Mouse (Mus musculus): Measurements from ENCODE around the gene Pfkfb3.
"Not testable (repeated sequence)": the region's sequence is repeated elsewhere in the genome, so short reads cannot be mapped to it uniquely, and the experiment has no call there.

Pfkfb3 gene

DNA sequence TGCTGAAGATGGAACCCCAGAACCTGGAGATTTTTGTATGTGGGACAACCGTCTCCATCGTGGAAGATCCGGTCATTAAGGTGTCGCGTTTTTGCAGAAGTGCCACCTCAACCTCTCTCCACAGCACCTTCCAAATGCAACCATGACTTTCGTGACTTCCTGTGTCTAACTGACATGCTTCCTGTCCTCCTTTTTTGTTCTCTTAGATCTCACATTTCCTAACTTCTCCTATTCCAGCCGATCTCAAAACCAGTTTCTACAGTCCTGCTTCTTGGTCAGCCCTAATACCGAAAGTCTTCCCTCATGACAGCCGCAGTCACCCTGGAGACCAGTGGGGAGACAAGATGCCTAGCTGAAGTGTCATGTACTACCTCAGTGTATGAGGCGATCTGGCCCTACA is 5.4 kb downstream of the Pfkfb3 start:
- no peak for DNase-seq (ENCODE audit: low read depth)

DNA sequence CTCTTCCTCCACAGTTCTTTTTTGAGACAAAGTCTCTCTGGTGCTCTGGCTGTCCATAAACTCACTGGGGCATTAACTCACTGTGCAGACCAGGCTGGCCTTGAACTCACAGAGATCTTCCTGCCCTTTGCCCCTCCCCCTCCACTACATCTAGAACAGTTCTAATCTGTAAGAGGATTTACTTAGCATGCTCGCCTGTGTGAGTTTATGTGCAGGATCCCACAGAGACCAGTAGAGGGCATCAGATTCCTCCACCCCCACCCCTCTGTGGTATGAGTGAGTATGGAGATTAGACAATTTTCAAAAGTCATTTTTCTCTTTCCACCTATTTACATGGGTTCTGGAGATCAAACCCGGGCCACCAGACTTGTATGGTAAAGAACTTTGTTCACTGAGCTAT is 6.3 kb downstream of the Pfkfb3 start:
- DNase-seq (ENCODE audit: low read depth): peak; percentile 42

DNA sequence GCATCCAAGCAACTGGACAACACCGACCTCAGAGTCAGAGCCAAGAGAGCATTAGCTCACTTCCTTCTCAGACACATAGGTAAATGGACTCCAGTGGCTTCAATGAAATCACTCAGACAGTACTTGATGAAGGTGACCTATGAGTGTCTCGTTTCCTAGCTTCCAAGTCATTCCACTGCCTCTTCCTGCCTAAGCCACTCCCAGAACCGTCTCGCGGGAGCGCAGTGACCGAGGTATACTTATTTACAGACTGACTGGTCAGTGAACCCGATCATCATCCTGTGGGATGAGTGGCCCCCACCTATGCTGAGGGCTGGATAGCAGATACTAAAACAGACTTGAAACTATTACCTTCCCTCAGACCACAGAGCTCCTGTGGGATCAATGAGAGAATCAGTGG is 7.8 kb downstream of the Pfkfb3 start:
- DNase-seq (ENCODE audit: low read depth): no peak

DNA sequence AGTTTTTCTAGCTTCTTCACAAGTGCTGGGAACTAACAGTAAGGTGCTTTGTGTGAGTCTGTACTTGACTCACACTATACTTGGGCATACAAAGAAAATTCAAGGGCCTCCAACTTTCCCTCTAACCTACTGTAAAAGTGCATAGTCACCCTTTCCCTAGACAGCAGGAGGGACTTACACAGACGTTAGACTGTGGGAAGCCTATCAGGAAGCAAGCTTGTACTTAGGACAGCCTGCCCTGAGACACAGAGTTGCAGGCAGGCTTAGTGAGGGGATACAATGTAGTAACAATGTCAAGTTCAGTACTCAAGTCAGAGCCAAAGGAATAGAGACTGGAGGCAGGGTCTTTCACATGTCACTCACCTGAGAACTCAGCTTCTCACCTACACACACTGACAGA is 8.5 kb downstream of the Pfkfb3 start:
- DNase-seq (ENCODE audit: low read depth): no peak

DNA sequence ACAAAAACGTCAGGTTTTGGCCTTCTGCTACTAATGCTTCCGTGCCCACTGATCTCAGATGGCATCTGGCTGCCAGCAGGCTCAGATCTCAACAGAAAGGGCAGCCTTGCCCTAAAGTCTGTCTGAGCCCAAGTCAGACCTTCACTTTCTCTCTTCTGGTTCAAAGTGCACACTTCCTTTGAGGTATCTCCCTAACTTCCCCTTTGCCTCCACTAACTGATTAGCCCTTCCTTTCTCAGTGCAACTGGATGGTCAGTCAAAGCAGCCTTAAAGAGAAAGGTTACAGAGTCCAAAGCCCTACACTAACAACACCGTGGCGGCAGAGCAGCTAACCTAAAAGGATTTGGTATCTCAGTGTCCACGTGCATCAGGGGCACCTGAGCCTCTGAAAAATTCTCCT is 9.5 kb downstream of the Pfkfb3 start:
- DNase-seq (ENCODE audit: low read depth): no peak

DNA sequence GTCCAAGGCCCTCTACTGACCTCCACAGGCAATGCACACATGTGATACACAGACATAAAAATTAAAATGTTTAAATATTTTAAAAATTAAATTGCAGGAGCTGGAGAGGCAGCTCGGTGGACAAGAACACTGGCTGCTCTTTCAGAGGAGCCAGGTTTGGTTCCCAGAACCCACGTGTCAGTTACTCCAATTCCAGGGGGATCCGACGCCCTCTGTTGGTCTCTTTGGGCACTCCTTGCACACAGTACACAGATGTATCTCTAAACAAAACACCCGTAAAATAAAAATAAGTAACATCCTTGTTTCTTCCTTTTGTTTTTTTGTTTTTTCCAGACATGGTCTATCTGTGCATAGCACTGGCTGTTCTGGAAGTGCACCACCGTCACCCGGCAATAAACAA is 10.7 kb downstream of the Pfkfb3 start:
- no peak for DNase-seq (ENCODE audit: low read depth)

DNA sequence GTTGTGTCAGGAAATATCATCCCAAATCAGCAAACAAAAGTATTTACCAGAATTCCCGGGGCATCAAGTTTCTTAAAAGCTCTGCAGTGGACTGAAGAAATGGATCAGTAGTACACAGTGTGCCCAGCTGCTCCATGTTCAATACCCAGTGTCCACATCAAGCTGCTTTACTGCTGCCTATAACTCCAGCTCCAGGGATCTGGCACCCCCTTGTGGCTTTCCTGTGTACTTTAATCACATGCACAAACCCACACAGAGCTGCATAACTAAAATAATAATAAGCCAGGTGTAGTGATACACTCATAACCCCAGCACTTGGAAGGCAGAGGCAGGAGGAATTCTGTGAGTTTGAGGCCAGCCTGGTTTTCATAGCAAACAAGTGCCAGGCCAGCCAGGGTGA is 11.2 kb downstream of the Pfkfb3 start:
- DNase-seq (ENCODE audit: low read depth): peak; percentile 49

DNA sequence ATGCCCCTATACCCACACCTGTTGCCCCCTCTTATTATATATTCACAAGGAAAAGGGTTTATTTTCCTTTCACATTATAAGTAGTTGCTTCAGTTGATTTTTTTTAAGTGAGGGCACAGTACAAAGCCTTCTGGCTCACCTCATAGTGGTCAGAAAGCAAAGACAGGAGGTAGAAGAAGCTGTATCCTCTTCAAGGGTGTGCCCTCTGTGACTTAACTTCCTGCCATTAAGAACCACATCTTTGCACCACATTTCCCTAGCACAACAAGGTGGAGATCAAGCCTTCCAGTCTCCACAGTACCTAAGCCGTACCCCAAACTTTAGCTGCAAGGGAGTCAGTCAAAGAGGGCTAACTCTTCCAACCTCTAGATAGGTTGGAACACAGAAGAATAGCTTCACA is 11.8 kb downstream of the Pfkfb3 start:
- no peak for DNase-seq (ENCODE audit: low read depth)

DNA sequence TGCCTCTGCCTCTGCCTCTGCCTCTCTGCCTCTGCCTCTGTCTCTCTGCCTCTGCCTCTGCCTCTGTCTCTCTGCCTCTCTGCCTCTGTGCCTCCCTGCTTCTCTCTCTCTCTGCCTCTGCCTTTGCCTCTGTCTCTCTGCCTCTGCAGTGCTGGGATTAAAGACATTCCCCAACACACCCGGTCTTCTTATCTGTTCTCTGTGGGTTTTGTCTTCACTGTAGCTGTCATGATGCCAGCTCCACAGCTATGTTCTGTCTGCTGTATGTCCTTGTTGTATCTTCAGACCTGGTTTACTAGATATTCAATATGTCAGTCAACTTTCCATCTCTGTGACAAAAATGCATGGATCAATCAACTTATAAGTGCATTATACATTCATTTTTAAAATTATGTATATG is 12.3 kb downstream of the Pfkfb3 start:
- not testable (repeated sequence) for DNase-seq (ENCODE audit: low read depth)

DNA sequence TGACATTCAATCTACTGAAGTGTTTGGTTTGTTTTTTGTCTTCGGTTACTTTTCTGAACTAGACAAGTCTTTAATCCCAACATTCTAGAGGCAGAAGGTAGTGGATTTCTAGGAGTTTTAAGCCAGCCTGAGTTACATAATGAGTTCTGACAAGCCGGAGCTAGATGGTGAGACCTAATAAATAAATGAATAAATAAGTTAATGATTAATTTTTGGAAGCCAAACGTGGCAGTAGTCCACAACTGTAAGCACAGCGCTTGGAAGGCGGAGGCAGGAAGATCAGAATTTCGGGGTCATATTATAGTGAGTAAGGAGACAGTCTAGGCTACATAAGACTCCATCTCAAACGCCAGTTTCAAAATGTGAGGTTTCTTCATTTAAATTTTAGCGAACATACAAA is 17.9 kb downstream of the Pfkfb3 start:
- DNase-seq (ENCODE audit: low read depth): no peak

DNA sequence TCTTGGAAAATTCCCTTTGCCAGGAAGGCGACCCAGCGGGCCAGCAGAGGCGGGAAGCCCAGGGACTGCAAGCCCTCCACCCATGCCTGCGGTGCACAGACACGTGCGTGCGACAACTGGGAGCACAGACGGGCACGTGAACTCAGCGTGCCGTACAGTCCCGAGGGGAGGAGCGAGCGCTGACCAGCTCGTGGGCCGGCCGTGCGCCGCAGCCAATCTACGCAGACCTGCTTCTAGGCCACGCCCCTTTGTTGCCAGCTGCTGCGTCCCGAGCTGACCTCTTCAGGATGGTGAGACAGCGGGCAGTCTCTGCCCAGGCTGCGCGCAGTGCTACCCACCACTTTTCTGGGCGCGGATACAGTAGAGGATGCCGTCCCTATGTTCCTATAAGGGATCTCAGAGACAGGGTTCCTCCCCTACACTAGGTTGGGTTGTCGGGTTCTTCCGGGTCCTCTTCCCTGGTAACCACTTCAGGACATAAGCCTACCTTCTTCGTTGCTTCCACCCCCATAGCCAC is 18.4 kb downstream of the Pfkfb3 start:
- DNase-seq (ENCODE audit: low read depth): peak; percentile 75

DNA sequence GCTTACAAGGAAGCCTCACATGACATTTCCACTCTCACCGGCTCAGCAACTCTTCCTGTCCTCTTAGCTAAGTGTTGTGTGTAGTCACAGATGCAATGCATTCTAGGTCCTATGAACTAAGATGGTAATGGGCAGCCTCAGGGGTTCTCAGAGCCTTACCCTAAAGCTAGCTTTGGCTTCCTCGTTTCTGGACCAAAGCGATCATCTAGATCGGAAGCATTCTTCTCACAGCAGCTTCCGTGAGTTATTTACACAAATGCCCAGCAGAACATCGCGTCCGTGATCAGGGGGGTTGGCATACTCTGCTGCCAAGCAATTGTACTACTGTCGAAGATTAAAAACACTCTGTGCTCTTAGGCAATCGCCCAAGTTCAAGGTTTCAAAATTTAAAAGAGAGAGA is 19.1 kb downstream of the Pfkfb3 start:
- no peak for DNase-seq (ENCODE audit: low read depth)

DNA sequence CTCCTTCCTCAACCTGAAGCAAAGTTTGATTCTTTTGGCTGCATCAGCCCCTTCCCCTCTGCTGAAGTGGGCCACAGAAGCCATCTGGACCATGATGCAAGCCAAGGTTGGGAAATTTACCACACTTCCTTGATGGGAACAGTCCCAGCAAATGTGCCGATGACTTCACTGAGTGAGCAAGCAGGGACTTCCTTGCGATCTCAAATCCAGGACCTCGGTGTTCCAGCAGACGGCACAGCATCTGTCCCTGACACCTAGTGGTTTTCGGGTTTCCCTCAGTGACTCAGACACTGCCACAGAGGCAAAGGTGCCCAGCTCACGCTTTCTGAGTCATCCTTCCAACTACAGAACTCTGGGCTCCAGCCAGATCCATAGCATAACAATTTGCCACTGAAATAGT is 23.8 kb downstream of the Pfkfb3 start:
- no peak for DNase-seq (ENCODE audit: low read depth)

DNA sequence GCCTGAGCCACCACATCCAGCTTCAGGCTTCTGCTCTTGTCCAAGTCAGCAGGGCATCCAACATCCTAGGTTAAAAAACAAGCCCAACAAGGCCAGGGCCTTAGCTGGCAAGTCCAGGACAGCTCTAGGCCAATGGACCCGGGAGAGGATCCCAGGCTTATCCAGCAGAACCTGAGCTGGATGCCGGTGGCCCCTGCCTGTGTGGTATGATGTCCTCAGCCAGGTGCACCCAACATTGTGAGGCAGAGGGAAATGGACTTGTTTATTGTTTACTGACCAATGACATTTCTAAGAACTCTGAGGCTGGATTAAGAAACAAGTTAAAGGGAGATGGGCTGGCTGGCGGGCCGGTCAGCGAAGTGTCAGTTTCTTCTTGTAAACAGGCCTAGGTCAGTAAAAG is 27.8 kb downstream of the Pfkfb3 start:
- no peak for DNase-seq (ENCODE audit: low read depth)

DNA sequence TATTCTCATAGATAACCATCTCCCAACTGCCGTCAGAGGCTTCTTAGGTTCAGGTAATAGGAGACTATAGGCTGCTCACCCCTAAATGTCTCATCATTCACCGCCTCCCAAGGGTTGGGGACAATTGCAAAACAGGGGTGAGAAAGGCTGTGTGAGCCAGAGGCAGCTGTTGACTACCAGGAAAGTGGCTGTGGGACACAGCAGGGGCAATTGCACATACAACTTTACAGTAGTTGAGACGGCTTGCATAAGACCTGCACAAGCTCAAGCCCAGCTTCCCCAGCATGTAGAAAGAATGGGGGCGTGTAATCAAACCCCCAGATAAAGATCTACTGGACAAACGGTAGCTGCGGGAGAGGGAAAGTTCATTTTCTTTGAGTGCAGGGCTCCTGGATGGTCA is 29.1 kb downstream of the Pfkfb3 start:
- DNase-seq (ENCODE audit: low read depth): no peak

DNA sequence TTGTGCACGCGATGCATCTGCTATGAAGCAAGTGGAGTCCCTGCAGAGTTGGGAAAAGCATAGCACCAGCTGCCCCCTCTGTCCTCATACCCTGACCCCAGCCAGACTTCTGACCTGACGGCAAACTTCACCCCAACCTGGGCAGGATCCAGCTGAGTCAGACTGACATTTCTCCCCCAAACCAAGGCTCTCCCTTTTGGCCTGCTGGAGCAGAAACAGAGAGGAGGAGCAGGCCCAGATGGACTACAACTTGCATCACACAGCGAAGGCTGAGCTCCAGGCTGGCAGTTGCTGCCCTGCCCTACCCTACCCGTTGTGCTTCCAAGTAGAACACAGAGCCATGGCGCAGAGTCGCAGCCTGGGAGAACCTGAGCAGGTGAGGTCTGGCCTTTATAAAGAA is 32.1 kb downstream of the Pfkfb3 start:
- DNase-seq (ENCODE audit: low read depth): no peak

DNA sequence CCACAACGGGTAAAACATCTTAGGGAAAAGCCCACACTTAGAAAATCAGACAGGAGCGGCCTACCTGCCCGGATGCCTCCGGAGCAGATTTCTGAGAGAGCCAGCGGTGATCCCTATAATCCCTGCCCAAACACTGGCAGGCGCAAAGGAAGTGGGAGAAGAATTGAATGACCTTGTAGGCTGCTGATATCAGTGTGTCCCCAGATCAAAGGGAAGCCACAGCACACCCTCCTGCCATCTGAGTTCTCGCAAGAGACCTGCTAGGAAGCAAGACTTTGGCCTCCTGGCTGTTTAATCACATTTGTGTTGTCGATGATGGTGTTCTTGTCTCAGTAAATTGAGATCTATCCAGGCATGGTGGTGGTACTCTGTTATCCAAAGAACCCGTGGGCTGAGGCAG is 33.1 kb downstream of the Pfkfb3 start:
- no peak for DNase-seq (ENCODE audit: low read depth)

DNA sequence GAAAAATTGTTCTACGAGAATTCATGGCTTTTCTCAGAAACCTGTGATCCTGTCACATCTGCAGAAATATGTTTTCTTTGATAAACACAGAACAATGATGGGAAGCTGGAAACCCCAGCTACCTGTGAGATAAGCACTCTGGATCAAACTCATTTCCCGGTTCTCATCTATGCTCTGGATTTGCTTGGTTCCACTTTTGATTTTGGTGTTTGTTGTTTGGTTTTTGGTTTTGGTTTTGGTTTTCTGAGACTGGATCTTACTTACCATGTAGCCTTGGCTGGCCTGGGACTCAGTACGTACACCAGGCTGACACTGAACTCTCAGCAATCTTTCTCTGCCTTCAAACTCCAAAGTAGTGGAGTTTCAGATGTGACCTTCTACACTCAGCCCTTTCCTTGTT is 38.0 kb downstream of the Pfkfb3 start:
- no peak for DNase-seq (ENCODE audit: low read depth)

DNA sequence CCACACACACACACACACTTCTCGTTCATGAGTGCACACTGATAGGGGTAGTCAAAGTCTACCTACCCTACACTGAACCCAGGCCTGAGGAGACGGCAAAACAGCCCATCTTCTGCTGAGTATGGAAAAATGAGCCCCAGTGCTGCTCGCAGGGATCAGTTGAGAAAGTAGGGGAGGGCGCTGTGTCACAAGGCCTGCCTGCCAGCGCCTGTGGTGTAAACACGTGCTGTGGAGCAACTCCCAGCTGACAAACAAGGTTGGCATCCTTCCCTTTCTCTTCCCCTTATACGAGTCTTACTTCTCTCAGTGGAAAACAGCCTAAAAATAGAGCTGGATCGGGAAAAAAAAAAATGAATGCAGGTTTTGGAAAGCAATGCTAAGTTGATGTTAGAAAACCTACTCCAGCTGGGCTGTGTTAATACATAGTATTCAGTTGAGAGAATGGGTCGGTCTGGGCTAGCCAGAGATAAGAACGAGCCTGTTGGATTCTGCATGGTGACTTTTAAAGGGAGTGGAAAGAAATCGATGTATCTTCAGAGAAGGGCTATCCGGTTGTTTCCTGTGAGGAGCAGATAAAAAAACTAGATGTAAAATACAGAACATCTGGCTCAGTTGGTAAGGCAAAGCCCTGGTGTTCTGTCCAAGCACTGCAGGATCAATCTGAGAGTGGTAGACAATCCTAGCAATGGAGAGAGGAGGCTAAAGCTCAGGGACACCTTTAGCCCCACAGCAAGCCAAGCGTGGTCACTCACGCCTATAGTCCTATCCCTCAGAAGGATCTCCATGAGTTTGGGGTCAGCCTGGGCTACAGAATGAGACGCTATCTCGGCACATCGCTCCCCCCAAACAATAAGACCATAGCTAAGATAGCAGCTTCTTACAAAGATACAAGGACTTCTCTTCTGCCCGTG is 40.6 kb downstream of the Pfkfb3 start:
- no peak for DNase-seq (ENCODE audit: low read depth)

DNA sequence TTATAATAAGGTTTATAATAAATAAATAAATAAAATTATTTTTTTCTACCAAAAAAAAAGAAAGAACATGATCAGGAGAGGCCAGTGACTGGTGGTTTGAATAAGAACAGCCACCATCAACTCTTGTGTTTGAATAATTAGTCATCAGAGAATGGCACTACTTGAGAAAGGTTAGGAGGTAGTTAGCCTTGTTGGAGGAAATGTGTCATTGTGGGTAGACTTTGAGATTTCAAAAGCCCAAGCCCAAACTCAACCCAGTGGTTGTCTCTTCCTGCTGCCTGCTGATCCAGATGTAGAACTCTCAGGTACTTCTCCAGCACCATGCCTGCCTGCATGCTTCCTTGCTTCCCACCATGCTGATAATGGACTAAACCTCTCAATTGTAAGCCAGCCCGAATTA is 41.8 kb downstream of the Pfkfb3 start:
- DNase-seq (ENCODE audit: low read depth): no peak

DNA sequence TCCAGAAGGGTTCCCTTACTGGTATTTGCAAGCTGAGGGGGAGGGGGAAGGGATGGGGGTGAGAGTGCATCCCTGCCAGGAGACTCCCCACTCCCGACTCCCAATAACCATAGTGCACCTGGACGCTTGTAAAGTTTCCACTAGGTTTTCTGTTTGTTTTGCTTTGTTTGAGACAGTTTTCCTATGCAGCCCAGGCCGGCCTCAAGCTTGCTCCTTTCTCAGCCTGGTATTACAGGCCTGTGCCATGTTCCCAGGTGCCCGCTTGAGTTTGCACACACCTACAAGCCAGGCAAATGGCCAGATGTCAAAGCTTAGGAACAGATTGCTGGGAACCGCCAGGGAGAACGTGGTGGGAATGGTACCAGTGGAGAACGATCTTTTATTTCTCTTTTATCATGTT is 50.1 kb downstream of the Pfkfb3 start:
- no peak for DNase-seq (ENCODE audit: low read depth)

DNA sequence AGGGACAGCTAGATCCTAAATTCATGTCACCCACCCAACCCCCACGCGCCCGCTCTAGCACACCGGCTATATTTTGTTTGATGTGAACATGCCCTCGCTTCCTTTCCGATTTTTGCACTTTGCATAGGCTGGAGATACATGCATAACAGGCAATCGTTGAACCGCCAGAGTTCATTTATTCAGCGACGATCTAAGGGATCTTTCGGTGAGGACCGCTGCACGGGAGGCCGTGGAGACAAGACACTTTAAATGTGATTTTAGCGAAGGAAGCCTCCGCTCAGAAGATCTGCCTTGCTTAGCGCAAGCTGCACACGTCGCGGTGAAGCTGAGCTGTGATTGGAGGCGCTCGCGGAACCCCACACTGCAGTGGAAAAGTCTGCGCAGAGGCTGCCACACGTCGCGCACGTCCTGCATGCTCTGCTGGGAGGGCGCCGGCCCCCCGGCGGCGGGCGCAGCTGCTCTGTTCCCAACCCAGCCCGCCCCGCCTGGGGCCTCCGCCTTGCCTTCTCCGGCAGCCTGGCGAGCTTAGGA is 50.9 kb downstream of the Pfkfb3 start:
- DNase-seq (ENCODE audit: low read depth): no peak

DNA sequence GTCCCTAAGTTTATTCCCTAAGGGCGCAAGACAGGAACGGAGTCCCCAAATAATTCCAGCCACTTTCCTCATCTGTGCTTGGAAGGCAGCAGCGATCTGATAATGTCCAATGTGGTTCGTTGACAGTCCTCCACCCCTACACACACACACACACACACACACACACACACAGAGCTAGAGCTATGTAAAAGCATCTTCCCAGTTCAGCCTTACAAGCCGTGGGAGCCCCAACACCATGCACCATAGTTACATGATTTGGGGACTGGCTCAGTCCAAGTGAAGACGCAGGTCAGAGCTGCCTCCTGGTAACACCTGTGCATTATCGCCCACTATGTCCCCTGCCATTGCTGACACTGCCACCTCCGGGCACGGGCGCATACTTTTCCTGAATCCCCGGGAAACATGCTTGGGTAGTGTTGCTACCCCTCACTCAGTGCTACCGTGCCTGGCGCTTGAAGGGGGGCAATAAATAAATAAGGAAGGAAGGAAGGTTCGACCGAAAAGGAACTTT is 51.6 kb downstream of the Pfkfb3 start:
- no peak for DNase-seq (ENCODE audit: low read depth)
